Mouse (Mus musculus): Measurements from ENCODE around the gene Pcdh15.

- TF ChIP-seq EP300 (IDR thresholded peaks at IDR 0.05; ENCODE audit: low read depth): no peak
- no peak for TF ChIP-seq CTCF (IDR thresholded peaks at IDR 0.05; ENCODE audit: low read depth)
Measured at GRCm38 (mm10) chr10:73306677-73307076, 207.5 kb downstream of the Pcdh15 start.
